Mouse (Mus musculus): Measurements from ENCODE around the gene Thtpa. TPM values are rescaled to one million over a fixed set of nuclear protein-coding genes. Genes with fewer than 3 reads are reported as not detected.

Thtpa gene
- total RNA-seq, 2 experiments from 2014 or later, result 23.8 to 25.0 TPM

DNA sequence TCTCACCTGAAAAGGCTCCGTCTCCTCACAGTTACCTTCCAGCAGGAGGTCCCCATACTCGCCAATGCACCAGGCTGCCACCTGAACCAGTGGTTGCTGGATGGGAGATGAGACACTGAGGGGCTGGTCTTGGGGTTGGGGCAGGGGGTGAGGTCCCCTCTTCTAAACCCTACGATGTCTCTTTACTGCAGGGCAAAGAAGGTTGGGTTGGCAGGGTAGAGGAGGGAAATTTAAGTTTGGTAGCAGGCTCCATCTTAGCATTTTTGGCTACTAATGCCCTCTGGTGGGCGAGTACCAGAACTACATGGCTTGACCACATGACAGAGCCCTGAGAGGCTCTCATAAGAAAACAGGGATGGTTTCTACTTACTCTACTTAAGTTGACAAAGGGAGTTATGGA lies 7.0 kb downstream of the Thtpa start:
- intact Hi-C loops (cut with DNase I), result loop anchor here (1.0 kb wide), 1 partner anchor 77 kb away; no protein-coding TSS in a partner anchor
- peak; percentile 66 to 82 for DNase-seq (ENCODE audit: low spot score in 2 of 2)

DNA sequence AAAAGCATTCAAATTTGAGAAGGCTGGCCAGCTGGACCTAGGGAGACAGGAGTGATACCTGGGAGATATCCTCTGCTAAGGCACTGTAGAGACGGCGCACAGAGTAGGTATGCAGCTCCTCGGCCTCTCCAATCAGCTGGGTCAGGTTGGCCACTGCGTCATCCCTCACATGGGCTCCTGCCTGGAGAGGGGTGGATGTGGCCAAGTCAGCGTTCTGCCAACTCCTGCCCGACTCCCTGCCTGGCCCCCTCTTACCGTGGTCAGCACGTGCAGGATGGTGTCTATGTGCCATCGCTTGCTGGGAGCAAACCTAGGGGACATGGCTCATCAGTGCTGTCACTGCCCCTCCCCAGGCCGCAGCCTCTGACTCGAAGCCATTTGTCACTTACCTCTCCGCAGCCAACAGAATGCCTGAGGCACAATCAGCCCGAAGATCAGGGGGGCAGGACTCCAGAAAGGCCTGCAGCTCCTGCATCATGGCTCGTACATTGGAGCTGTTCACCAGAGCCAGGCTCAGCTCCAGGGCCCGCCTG lies 7.7 kb downstream of the Thtpa start:
- intact Hi-C loops (cut with DNase I), result no loop called here
- DNase-seq (ENCODE audit: low spot score in 2 of 2), result no peak

DNA sequence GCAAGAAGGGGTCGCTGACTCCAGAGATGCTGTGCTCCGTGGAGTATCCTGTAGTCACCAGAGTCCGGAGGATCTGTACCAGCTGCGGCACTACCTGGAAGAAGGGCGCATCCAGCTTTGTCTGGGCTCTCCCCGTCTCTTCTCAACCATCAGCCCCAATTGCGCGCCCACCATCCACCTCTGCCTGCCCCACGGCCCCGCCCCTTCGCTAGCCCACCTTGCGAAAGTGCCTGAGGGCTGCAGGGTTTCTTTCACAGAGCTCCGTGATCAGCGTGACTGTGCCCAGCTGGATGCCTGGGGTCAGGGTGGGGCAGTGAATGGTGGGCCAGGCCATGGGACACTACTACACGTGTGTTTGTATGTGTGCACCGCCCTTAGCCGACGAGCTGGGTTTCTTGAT lies 9.8 kb downstream of the Thtpa start:
- intact Hi-C loops (cut with DNase I), result no loop called here

DNA sequence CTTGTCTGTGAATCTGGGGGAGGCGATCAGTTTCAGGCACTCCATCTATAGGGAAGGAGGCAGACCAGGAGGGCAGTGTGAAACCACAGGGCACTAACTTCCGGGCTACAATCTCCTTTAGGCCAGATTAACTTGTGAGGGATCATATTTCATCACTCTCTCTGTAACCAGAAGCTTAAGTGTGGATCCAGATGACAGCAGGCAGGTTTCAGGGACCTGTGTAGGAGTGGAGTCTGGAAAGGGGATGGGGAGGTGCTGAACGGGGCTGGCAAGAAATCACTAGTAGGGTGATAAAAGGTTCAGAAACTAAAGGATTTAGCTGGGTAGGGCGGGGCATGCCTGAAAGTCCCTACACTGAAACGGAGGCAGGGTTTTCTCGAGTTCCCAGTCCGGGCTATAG lies 10.8 kb downstream of the Thtpa start:
- peak in 1 of 2 experiments; percentile 18 for DNase-seq (ENCODE audit: low spot score in 2 of 2)
- intact Hi-C loops (cut with DNase I), result no loop called here

More for the DNA sequence above, 9.8 kb downstream of the Thtpa start:
- no peak for DNase-seq (ENCODE audit: low spot score in 2 of 2)

DNA sequence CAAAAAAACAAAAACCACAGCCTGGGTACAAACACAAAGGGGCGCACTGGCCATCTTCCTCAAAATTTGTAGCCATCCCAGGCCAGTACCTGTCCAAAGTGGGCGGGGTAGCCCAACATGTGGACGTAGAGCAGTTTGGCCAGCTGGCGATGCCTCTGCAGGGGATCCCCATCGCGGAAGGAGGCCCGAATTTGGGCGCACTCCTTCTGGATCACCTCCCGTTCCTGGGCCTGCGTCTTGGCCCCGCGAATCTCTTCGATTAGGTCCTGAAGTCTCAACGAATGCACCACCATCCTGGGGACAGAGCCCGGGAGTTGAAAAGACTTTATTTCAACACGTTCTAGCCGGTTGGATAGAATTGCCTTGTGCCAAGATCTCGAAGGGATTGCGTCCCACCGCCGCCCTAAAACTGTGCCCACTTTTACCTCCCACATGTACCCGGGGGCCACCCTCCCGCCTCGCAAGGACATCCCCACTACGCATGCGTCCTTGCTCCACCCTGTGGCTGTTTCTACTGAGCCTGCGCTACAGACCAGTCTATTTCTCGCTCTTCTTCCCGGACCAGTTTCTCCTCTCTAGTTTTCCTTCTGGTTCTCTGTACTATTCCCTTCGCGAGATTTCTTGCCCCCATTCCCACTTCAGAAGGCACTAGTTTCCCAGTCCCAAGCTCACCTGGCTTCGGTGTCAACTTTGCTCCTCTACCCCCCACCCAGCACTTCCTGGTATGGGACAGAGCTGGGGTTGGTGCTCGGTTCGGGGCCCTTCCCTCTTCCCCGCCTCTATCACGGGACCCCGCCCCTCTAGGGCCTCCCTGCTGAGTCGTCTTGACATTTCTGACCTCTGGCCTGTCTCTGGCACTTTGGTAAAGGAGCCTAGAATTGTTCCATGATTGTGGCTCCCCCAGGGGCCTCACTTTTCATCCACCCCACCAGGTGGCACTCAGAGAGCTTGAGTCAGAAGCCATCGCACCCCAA lies 11.5 kb downstream of the Thtpa start, which contains the start of gene Ap1g2:
Gene Ap1g2, minus strand, starts transcription at position 758 of the 974 bp plus-strand sequence.
- intact Hi-C loops (cut with DNase I), result no loop called here
- DNase-seq (ENCODE audit: low spot score in 2 of 2), result peak; percentile 88 to 93

DNA sequence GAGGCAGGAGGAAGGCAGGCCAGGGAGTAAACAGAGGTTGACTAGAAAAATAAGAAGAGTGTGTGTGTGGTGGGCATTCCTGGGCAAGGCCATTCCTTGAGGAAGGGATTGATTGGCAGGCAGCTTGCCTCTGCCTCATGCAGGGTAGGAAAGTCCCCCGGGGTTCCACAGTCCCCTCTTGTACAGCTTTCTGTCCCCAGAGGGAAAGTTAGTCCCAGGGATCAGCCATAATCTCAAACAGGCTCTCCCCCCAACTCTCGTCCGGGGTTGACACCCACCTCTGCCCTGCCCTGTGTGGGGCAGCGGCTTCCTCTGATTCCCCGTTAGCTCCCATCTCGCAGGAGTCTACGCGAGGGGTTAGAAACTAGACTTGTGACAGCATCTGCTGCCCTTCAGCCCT lies 12.4 kb downstream of the Thtpa start:
- intact Hi-C loops (cut with DNase I), result no loop called here
- no peak for DNase-seq (ENCODE audit: low spot score in 2 of 2)

DNA sequence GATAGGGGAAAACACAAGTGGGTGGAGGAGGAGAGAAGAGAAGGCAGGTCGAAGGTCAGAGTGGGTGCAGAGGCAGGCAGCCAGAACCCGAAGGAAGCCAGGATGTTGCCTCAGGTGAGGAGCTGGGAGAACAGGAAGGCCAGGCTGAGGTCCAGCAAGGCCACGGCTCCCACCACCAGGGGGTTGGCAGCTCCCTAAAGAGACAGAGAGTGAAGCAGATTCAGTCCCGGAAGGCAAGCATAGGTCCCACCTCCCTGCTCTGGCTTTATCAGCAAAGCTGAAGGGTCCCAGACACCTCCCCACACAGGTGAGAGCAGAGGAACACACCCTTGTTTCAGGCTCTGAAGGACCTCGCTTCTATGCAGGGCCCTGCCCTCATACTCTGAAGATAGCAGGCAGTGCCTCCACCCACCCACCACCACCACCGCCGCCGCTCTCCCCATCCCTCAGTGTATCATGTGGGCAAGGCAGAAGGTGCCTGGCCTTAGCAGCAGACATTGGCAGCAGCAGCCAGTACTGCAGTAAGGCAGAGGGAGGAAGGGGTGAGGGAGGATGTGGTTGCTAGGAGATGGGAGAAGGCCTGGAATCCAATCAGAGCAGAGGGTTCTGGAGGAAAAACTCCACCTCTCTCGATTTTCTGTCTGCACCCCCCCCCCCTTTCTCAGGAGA lies 13.8 kb downstream of the Thtpa start:
- peak; percentile 78 to 96 for DNase-seq (ENCODE audit: low spot score in 2 of 2)
- intact Hi-C loops (cut with DNase I), result no loop called here

DNA sequence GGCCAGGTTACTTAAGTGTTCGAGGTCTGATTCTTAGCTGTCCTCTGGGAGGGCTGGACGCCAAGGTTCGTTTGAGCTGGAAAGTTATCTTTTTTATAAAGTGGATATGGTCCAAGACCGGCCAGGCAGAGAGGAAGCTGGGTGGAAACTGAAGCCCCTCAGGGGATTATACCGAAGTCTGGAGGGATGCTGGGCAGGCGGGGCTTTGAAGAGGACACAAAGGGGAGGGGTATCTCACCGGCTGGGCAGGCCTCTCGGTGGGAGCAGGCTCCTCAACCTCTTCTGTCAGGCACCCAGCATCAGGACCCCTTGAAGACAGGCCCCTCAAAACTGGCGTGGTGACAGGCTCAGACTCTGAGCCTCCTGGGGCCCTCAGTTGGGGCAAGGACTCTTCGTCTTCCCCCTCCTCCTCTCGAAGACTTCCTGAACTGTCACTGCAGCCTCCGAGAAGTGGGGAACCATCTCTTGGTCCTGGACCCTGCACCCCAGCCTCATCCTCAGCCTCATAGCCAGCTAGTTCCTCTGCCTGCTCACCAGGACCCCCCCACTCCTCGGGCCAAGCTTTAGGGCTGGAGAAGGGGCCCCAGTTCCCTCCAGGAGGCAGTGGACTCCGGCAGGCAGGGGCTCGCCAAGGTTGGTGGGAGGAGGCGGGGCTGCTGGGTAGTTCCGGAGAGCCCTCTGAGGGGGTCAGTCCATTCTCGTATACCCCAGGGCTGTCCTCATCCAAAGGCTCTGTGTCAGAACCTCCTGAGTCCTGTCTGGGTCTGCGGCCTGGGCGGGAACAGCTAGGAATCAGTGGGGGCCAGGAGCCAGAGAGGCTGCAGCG lies 14.7 kb downstream of the Thtpa start:
- DNase-seq (ENCODE audit: low spot score in 2 of 2), result peak; percentile 34 to 48
- intact Hi-C loops (cut with DNase I), result no loop called here

DNA sequence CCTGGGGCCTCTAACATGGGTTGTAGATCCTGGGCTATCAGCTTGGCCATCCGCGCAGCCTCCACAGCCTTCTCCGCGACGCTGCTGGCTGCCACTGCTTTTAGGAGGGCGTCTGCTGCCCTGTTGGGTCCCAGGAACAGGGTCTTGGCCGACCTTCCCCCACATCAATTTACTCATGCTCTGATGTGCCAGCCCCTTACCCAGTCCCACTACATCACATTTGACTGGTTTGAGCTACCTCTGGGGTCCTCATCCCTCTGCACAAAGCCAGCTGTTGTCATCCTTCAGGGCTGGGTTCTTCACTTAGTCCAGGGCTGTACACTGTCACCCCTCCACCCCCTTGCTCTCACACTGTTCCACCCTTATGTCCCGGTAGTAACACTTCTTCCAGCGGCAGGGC lies 15.5 kb downstream of the Thtpa start:
- intact Hi-C loops (cut with DNase I), result no loop called here
- DNase-seq (ENCODE audit: low spot score in 2 of 2), result no peak

DNA sequence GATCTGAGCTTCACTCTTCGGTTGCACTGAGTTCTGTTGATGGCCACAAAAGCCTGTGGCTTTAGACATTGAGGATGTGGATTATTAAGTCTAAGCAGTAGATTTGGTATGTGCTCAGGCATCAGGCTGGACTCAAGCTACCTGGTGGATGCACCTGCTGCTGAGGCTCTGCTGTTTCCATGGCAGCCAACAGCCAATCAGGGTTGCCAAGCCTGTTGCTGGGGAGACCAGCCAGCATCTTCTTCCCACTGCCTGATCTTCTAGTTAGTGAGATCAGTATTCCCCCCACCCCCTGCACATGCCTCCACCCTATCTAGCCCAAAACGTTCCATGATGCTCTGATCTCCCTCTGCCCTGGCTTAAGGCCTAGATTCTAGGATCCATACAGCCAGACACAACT lies 17.1 kb downstream of the Thtpa start:
- intact Hi-C loops (cut with DNase I), result no loop called here
- peak; percentile 65 to 78 for DNase-seq (ENCODE audit: low spot score in 2 of 2)

DNA sequence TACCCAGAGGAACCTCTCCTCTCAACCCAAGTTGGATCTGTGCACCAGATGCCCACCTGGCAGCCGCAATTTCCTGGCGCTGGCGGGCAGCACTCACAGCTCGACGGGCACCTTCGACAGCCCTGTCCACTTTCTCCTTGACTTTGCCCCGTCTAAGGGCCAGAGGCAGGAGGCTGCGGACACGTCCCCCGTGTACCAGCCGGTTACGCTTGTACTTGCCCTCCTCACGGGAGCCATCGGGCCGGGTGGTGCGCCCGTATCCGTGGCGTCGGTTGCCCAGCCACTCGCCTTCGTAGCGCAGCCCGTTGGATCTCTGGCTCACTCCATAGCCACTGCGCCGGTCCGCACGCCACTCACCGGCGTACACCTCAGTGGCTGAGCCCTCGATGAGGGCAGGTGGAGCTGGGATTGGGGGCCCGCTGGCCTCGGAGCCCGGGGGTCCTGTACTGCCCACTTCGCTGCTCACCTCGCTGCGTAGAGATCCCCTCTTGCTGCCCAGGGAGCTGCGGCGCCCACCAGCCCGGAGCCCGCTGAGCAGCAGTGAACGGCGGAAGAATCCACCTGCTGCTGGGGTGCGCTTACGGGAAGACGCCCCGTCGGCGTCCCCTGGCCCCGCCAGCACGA lies 18.9 kb downstream of the Thtpa start:
- intact Hi-C loops (cut with DNase I), result no loop called here
- DNase-seq (ENCODE audit: low spot score in 2 of 2), result no peak

DNA sequence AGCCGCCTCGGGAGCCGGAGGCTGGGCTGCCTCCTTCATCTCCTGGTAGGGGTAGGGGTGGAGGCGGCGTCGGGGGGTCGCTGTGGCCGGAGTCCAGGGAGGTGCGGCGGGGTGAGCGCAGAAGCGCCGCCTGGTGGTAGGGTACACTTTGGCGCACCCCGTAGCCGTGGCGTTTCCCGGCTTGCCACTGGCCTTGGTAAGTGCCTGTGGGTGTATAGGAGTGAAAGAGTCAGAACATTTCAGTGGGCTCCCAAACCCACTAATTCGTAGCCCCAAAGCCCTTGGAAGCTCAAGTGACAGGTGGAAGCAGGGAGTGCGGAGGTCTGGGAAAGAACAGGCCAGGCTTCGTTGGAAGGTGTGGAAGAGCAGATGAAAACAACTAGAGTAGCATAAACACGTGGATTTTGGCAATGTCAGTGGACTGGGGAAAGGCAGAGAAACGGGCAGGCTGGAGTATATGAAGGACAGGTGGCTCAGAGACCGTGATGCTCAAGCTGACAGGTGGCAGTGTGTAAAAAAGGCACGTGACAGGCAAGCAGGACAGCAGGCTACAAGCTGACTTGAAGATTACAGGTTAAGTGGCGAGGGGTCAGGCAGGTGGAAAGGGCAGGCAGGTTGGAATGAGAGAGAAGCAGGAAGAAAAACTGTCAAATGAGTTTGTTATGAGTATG lies 19.5 kb downstream of the Thtpa start:
- intact Hi-C loops (cut with DNase I), result no loop called here
- DNase-seq (ENCODE audit: low spot score in 2 of 2), result peak; percentile 46 to 63

DNA sequence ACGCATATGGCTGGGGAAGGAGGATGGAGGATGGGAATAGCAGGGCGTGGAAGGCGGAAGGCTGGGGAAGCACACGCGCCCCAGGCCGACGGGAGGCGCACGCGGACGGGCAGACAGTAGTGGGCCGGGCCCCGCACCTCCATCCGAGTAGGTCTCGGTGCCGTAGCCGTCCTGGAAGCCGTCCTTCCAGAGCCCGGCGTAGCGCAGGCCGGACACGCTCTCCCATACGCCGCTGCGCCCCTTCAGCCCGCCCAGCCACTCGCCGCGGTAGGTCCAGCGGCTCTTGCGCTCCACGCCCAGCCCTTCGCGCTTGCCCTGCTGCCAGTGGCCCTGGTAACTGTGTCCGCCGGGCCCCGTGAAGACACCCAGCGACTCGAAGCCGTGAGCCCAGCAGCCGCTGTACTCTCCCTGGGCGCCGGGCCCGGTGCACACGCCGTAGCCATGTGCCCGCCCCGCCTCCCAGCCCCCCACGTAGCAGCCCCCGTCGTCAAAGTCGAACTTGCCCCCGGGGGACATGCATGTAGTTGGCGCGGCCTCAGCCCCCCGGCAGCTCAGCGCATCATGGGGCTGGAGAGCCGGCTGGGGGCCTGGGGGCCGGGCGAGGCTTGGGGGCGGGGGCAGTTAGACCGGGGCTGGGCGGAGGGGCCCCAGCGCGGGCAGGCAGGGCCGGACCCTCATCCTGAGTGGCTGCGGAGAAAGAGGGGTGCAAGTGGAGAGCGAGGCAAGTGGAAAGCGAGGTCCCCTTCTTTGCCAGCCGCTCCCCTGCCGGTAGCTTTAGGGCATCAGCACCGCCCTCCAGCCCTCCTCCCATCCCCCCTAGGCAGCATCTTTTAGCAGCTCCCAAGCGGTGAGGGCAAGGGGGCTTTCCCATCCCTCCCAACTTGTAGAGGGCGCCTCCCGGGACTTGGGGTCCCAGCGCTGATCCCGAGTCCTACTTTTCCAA lies 20.4 kb downstream of the Thtpa start:
- intact Hi-C loops (cut with DNase I), result loop anchor here (5.0 kb wide), 1 partner anchor 402 kb away; no protein-coding TSS in a partner anchor
- peak; percentile 70 to 75 for DNase-seq (ENCODE audit: low spot score in 2 of 2)

DNA sequence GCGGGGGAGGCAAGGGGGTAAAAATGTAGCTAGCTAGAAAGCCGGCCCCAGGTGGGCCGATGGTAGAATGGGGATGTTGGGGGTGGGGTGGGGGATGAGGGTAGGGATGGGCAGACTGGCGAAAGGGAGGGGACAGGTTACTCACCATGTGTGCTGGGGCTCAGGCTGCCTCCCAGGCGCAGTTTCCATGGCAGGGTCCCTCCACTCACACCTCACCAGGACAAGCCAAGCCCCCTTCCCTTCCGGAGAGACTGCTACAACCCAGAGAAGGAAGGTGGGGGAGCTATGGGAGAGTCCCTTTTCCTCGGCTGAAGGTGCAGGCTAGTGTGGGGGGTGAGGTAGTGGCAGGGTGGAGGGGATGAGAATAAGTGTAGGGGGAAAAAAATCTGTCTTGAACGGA lies 21.3 kb downstream of the Thtpa start:
- intact Hi-C loops (cut with DNase I), result loop anchor here (5.0 kb wide), 1 partner anchor 401 kb away; no protein-coding TSS in a partner anchor
- DNase-seq (ENCODE audit: low spot score in 2 of 2), result peak in 1 of 2 experiments; percentile 36

DNA sequence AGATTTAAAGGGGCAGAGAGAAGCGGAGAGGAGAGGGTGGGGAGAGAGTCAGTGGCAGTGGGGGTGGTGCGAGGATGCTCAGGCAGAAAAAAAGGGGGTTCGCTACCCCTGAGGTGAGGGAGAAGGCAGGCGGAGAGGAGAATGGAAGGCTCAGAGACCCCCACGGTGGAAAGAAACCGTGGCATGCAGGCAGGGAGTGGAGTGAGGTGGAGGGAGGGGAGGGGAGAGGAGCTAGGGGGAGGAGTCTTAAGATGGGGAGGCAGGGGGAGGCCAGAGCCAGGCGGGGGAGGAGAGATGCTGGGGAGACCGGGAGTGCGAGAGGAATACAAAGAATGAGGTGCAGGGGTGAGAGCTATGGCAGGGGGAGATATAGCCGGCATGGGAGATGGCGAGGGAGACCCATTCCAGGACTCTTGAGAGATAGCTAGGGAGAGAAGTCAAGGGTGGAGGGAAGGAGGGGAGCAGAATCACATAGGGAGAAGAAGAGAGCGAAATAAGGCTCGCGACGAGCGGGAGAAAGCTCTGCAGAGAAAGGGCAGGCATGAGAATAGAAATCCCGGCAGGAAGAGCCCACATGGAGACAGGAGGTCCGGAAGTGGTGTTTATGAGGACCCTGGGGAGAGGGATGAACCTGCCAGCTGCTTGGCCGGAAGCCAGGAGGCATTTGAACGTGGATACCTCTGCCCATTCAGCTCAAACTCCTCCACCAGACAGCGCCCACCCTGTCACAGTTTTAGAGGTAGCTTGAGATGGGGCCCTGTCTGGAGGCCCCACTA lies 22.0 kb downstream of the Thtpa start, which contains the start of gene Jph4:
Gene Jph4, minus strand, starts transcription at position 511 of the 776 bp plus-strand sequence.
- peak; percentile 69 to 85 for DNase-seq (ENCODE audit: low spot score in 2 of 2)
- intact Hi-C loops (cut with DNase I), result loop anchor here (5.0 kb wide), 1 partner anchor 401 kb away; no protein-coding TSS in a partner anchor

DNA sequence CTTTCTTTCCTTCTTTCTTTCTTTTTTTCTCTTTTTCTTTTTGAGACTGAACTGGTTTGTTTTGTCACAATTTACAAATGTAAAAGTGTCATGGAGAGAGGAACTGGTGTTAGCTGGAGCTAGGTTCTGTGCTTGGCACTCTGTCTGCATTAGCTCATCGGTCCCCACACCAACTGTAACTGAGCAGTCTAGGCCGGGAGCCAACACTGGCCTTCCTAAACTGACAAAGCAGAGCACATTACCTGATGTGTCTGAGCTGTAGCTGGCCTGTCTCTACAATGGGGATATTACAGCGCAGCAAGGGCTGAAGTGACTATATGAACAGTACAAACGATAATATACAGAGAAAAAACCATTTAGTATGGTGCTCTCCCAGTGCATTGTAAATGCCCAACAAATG lies 24.3 kb downstream of the Thtpa start:
- peak in 1 of 2 experiments; percentile 52 for DNase-seq (ENCODE audit: low spot score in 2 of 2)
- intact Hi-C loops (cut with DNase I), result loop anchor here (5.0 kb wide), 1 partner anchor 398 kb away; no protein-coding TSS in a partner anchor
